Mouse (Mus musculus) forebrain, embryonic 15.5 days (tissue): Measurements from ENCODE around the gene Nr1i3. TPM values are rescaled to one million over a fixed set of nuclear protein-coding genes. Genes with fewer than 3 reads are reported as not detected.
"Not testable (repeated sequence)": the region's sequence is repeated elsewhere in the genome, so short reads cannot be mapped to it uniquely, and the experiment has no call there.

Experiments used
- ATAC-seq: fragments of 200-750 bp; cut with Nextera tagmentation; replicated peaks from 2 replicates; pipeline ENCODE4 v1.8.0; 2017; ENCODE audit warnings: mild to moderate bottlenecking, moderate TSS enrichment, moderate library complexity
- H3K27ac ChIP-seq: fragments of 300-500 bp; sonication (generic); replicated peaks from 2 replicates; pipeline ENCODE4 v1.5.1; 2015; ENCODE audit warnings: mild to moderate bottlenecking, inconsistent platforms
- H3K27me3 ChIP-seq: fragments of 300-500 bp; sonication (generic); 2 replicates; pipeline ENCODE4 v1.6.1; 2015; ENCODE audit warnings: inconsistent platforms
- H3K36me3 ChIP-seq: fragments of 300-500 bp; sonication (generic); 2 replicates; pipeline ENCODE4 v1.6.1; 2015; ENCODE audit warnings: mild to moderate bottlenecking, inconsistent platforms
- H3K4me1 ChIP-seq: fragments of 300-500 bp; sonication (generic); 2 replicates; pipeline ENCODE4 v1.6.1; 2015; ENCODE audit warnings: inconsistent platforms
- H3K4me2 ChIP-seq: fragments of 300-500 bp; sonication (generic); replicated peaks from 2 replicates; pipeline ENCODE4 v1.6.1; 2015; ENCODE audit warnings: mild to moderate bottlenecking, inconsistent platforms
- H3K4me3 ChIP-seq: fragments of 300-500 bp; sonication (generic); 2 replicates; pipeline ENCODE4 v1.5.1; 2015; ENCODE audit warnings: mild to moderate bottlenecking, inconsistent platforms
- H3K9ac ChIP-seq: fragments of 300-500 bp; sonication (generic); replicated peaks from 2 replicates; pipeline ENCODE4 v1.6.1; 2015; ENCODE audit warnings: mild to moderate bottlenecking, inconsistent platforms
- H3K9me3 ChIP-seq: fragments of 300-500 bp; sonication (generic); 2 replicates; pipeline ENCODE4 v1.6.1; 2016; ENCODE audit warnings: inconsistent platforms
- WGBS: fragments of 180-500 bp; shearing (Covaris S2); methylation state at CpG from one replicate; pipeline ENCODE4 v1.1.7; 2015; ENCODE audit warnings: mixed read lengths; 5-methylcytosine and 5-hydroxymethylcytosine counted together
- polyA plus RNA-seq: library from polyadenylated mRNA; unstranded; fragments of >200 nt; fragmentation: Nextera tagmentation; extraction: Ambion mirVana; gene quantifications from 2 replicates; pipeline ENCODE4 v1.2.1, GENCODE M21; 2015

Nr1i3 gene
- polyA plus RNA-seq, 1 experiment from 2014 or later, result 0.22 TPM

DNA sequence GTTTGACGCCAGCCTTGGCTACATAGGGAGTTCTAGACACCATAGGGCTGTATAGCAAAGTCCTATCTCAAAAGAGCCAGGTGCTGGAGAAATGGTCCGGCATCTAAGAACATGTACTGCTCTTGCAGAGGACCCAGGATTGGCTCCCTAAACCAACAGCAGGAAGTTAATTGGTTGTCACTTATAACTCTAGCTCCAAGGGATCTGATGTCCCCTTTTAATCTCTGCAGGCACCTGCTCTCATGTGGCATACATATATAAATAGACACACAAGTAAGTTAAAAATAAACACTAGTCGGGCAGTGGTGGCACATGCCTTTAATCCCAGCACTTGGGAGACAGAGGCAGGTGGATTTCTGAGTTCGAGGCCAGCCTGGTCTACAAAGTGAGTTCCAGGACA lies 22.0 kb downstream of the Nr1i3 start:
- Histone ChIP-seq H3K27ac (no peak overlapping the region), H3K4me2 (no peak overlapping the region), H3K36me3 (peaks cover 66% of the 10 kb centered on the region), H3K4me1 (no peaks in the 10 kb centered on the region), H3K9ac (no peak overlapping the region), H3K4me3 (no peak overlapping the region), H3K9me3 (no peaks in the 10 kb centered on the region), H3K27me3 (no peaks in the 10 kb centered on the region)
- WGBS, result 81% methylated on average over 4 of the region's 4 CpGs
- ATAC-seq, result no peak

DNA sequence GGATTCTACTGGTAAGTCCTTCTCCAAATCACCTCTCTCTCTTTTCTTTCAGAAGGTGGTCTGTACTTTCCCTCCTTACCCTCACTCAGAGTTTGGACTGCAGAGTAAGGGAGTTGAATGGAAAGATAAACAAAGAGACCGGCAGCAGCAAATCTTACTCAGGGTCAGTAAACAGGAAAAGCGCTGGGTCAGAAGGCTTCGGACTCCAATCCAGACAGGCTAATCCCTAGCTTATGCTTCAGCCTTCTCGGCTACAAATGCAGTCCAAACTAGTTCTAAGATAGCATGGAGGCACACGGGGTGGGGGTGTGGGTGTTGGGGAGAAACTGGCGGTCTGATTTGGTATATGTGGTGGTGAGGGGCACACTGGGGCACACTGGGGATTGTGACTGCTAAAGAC lies 23.7 kb downstream of the Nr1i3 start:
- peaks cover 81% of the 10 kb centered on the region for H3K36me3 ChIP-seq
- H3K9me3 ChIP-seq, result no peaks in the 10 kb centered on the region
- no peak overlapping the region for H3K4me2 ChIP-seq
- H3K9ac ChIP-seq, result no peak overlapping the region
- H3K4me3 ChIP-seq, result no peak overlapping the region
- 83% methylated on average over 6 of the region's 6 CpGs for WGBS
- H3K27ac ChIP-seq, result no peak overlapping the region
- H3K27me3 ChIP-seq, result no peaks in the 10 kb centered on the region
- H3K4me1 ChIP-seq, result no peaks in the 10 kb centered on the region
- ATAC-seq, result no peak

DNA sequence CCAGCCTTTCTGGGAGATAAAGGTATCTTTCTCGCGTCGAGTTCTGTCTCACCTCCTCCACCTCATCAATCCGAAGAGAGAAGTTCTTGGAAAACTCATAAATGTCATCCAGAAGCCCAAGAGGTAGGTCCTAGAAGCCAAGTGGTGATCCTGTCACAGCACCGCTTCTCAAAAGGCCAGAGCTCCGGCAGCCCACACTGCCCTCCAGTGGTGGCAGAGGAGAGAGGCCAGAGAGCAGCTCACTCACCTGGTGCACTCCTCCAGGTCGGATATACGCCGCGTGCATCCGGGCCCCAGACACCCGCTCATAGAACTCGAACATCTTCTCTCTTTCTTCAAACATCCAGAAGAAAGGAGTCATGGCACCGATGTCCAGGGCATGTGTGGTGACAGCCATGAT lies 24.7 kb downstream of the Nr1i3 start:
- Histone ChIP-seq H3K27ac (no peak overlapping the region), H3K36me3 (peaks cover 92% of the 10 kb centered on the region), H3K4me2 (no peak overlapping the region), H3K9me3 (no peaks in the 10 kb centered on the region), H3K4me3 (no peak overlapping the region), H3K27me3 (no peaks in the 10 kb centered on the region), H3K9ac (no peak overlapping the region), H3K4me1 (no peaks in the 10 kb centered on the region)
- no peak for ATAC-seq
- 61% methylated on average over 14 of the region's 14 CpGs for WGBS

DNA sequence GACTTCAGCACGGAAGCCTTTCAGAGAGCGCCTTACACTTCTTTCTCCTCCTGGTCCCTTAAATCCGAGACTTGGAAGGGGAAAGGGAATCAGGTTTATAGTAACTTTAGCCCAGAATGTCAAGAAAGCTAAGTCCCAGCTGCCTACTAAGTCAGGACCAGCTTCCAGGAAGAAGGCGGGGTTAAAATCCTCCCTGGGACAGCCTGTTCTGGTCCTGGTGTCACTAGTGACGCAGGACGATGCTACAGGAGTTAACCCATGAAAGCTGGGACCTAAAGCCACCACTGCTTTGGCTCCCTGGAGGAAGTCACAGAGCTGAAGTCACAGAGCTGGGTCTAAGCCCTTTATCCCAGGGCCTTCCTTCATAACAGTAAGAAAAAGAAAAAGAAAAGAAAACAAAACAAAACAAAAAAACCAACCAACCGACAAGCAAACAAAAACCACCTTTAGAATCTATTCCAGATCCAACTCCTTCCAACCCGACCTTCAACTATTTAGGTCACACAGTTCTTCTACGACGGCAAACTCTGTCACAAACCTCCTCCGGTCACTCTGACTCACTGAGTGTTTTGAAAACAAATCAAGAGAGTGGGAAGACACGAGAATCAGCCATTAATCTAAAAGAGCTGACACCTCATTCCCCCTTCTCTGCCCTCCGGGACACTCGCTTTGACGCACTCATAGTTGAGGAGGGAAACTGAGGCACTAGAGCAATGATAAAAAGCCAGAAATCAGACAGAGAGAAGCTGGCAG lies 26.4 kb downstream of the Nr1i3 start:
- no peak overlapping the region for H3K9ac ChIP-seq
- 83% methylated on average over 15 of the region's 15 CpGs for WGBS
- H3K27ac ChIP-seq, result no peak overlapping the region
- H3K4me3 ChIP-seq, result no peak overlapping the region
- H3K4me1 ChIP-seq, result no peaks in the 10 kb centered on the region
- no peak for ATAC-seq
- H3K4me2 ChIP-seq, result no peak overlapping the region
- H3K27me3 ChIP-seq, result no peaks in the 10 kb centered on the region
- peaks cover 84% of the 10 kb centered on the region for H3K36me3 ChIP-seq
- H3K9me3 ChIP-seq, result no peaks in the 10 kb centered on the region

DNA sequence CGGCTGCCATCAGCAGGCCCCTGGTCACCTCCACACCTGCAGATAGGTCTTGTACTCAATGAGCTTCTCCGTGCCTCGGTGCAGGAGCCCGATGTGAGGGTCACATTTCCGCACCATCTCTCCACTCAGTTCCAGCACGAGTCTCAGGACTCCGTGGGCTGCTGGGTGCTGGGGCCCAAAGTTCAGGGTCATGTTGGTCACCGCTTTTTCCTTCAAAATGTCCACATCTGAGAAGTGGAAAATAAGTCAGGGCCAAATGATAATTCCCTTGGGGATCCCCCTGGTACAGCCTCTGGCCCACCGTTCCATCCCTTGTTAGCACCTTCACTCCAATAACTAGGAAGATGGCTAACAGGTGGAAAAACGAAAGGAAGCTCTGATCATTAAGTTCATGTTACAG lies 27.1 kb downstream of the Nr1i3 start:
- no peak overlapping the region for H3K9ac ChIP-seq
- no peak overlapping the region for H3K4me3 ChIP-seq
- no peak for ATAC-seq
- H3K36me3 ChIP-seq, result peaks cover 78% of the 10 kb centered on the region
- no peak overlapping the region for H3K4me2 ChIP-seq
- H3K27me3 ChIP-seq, result no peaks in the 10 kb centered on the region
- H3K27ac ChIP-seq, result no peak overlapping the region
- H3K4me1 ChIP-seq, result peaks cover 4% of the 10 kb centered on the region
- 94% methylated on average over 10 of the region's 10 CpGs for WGBS
- no peaks in the 10 kb centered on the region for H3K9me3 ChIP-seq

DNA sequence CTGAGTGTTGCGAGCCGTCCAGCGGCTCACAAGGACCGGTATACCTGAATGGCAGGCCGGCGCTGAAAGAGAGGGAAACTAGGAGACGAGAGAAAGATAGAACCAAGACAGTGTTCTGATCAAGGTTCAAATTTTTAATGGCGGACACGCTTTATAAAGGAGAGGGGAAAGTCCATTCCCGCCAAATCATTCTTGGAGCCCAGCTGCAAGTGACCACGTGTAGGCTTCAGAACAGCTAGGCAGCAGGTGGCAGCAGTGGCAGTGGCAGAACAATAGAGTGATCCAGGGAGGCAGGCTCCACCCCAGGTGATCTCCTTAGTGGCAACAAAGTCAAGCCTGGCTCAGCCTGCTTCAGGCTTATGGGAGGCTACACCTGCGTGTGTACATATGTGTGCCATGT lies 28.2 kb downstream of the Nr1i3 start:
- H3K27me3 ChIP-seq, ATAC-seq, H3K27ac ChIP-seq, H3K9me3 ChIP-seq, H3K4me2 ChIP-seq, H3K4me3 ChIP-seq, H3K9ac ChIP-seq: not testable (repeated sequence)
- WGBS, result 79% methylated on average over 12 of the region's 12 CpGs
- H3K4me1 ChIP-seq, result peaks cover 10% of the 10 kb centered on the region
- H3K36me3 ChIP-seq, result peaks cover 69% of the 10 kb centered on the region

DNA sequence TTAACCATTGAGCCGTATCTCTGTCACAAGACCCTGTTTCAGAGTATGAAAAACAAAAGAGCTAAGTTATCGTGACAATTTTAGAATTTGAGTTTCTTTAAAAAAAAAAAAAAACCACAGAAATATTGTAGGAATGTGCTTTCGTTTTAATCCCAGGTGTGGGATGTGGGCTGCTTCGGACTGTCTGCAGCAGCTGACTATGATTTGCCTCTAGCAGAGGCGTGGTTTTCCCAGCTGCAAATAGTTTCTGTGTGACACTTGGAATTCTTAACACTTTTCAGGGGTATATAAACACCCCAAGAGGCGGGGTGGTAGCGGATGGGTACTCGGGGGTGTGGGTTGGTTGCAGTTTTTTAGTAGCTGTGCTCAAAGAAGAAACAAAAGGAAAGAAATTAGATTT lies 31.6 kb downstream of the Nr1i3 start:
- Histone ChIP-seq H3K9me3 (no peaks in the 10 kb centered on the region), H3K36me3 (peaks cover 36% of the 10 kb centered on the region), H3K27me3 (no peaks in the 10 kb centered on the region), H3K4me2 (no peak overlapping the region), H3K9ac (no peak overlapping the region), H3K4me3 (no peak overlapping the region), H3K4me1 (peaks cover 35% of the 10 kb centered on the region), H3K27ac (no peak overlapping the region)
- no peak for ATAC-seq
- WGBS, result 92% methylated on average over 8 of the region's 8 CpGs

DNA sequence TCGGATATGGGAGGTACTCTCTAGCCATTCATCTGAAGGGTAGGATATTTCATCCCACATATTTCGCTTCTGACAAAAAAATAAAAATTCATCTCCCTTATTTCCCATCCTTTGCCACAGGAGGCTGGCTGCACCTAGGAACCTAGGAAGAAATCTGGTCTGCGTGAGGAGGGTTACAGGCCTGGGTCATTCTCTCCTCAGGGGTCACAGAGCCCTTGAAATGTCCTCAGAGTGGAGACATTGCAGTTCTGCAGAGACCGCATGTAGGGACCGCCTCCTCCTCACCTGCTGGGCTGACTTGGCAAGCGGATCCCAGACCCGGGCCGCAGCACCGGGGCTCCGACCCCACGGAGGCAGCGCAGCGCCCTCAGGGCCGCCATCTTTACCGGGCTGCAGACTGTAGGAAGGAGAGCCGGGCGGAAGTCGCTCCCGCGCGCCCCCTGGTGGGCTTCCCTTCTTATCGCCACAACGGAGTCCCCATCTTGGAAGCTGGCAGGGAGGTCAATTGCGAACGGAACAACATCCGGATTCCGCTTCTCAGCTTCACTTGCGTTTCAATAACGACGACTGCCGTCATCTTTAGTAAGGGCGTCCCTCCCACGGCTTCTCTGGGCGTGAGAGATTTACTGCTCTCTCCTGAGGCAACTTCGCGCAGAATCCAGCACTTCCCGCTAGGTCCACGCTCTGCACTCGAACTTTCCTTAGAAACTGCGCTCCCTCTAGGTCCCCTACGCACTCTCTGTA lies 33.1 kb downstream of the Nr1i3 start:
- Histone ChIP-seq H3K9me3 (no peaks in the 10 kb centered on the region), H3K27me3 (no peaks in the 10 kb centered on the region), H3K9ac (peak overlapping the region; percentile 95), H3K4me3 (peak overlapping the region; percentile 88), H3K4me1 (peaks cover 51% of the 10 kb centered on the region), H3K36me3 (peaks cover 22% of the 10 kb centered on the region), H3K4me2 (peak overlapping the region; percentile 72), H3K27ac (peak overlapping the region; percentile 86)
- under 1% methylated on average over 41 of the region's 41 CpGs for WGBS
- peak; percentile 93 for ATAC-seq

DNA sequence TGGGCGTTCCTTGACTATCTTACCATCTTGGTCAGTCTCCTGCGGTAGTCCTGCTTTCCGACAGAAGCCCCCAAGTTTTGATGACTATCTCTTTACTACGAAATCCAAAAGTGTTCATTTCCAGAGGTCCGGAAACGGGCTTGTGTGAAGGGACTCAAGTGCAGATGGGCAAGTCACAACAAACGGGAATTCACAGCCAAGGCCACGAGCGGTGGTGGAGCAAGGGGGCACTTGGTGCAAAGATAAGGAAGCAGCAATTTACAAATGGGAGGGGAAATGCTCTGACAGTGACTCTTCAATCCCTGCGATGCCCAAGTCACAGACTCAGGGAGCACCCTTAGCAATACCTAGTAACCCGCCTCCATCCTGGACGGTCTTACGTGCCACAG lies 33.7 kb downstream of the Nr1i3 start:
- Histone ChIP-seq H3K4me2 (peak overlapping the region; percentile 72), H3K9me3 (no peaks in the 10 kb centered on the region), H3K4me3 (peak overlapping the region; percentile 88), H3K36me3 (peaks cover 17% of the 10 kb centered on the region), H3K9ac (peak overlapping the region; percentile 35), H3K27me3 (no peaks in the 10 kb centered on the region), H3K4me1 (peaks cover 56% of the 10 kb centered on the region), H3K27ac (peak overlapping the region; percentile 86)
- 18% methylated on average over 13 of the region's 13 CpGs for WGBS
- ATAC-seq, result peak; percentile 11; the same call in 1 of the 2 replicates

DNA sequence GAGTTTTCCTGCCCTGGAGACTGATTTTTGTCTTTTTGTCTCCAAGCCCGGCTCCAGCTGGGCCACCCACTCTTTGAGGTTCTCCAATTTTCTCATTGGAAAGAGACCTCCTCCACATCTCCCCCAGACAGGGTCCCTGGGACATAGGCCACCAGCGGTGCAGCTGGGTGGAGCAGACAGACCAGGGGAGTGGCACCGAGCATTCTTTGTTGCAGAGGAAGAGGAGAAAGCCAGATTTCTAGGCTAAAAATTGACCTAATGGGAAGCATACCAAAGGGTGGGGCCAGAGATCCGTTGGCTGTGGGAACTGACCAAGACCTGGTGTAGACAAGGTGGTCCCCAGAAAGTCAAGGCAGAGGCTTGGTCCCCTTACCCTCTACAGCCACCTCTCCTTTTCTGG lies 34.1 kb downstream of the Nr1i3 start:
- 24% methylated on average over 4 of the region's 4 CpGs for WGBS

DNA sequence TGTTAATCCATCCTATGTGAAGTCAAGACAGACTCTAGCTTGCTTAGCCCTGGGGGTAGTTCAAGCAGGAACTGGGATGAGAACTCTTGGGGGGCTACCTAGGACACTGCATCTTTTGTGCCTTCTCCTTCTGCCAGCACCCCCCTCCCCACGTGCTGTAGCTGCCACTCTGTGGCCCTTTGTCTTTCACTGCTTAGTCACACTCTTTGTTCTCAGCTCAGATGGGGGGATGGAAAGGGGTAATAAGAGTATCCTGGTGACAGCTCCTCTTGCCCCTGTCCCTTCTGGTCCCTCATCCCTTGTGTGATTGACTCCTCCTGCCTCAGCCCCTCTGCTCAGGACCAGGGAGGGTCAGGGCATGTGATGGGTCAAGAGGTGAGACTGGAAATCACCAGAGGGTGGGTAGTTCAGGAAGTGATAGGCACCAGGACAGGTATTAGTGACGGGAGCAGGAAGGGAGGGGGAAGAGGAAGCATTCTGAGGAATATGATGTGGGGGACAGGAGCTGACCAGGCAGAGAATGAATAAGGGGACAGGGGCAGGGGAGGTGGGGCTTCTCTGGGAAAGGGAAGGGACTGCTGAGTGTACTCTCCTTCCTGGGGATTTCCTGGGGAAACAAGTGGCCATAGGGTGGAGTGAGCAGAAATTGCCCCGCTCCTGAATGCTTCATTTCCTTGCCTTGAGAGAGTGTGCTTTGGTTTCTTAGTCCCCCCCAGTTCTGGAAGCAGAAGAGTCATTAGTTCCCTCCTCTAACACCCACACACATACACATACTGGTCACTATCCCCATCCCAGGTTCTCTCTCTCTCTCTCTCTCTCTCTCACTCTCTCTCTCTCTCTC lies 34.8 kb downstream of the Nr1i3 start:
- H3K9me3 ChIP-seq, result no peaks in the 10 kb centered on the region
- H3K4me1 ChIP-seq, result peaks cover 61% of the 10 kb centered on the region
- ATAC-seq, result no peak
- WGBS, result 40% methylated on average over 3 of the region's 3 CpGs
- peaks cover 7% of the 10 kb centered on the region for H3K36me3 ChIP-seq
- H3K27ac ChIP-seq, result peak overlapping the region; percentile 86; the same call in 1 of the 2 replicates
- no peaks in the 10 kb centered on the region for H3K27me3 ChIP-seq
- H3K9ac ChIP-seq, result no peak overlapping the region
- H3K4me3 ChIP-seq, result no peak overlapping the region
- H3K4me2 ChIP-seq, result no peak overlapping the region

More for the DNA sequence above, 34.1 kb downstream of the Nr1i3 start:
- peaks cover 12% of the 10 kb centered on the region for H3K36me3 ChIP-seq
- H3K4me1 ChIP-seq, result peaks cover 61% of the 10 kb centered on the region
- H3K4me3 ChIP-seq, result peak overlapping the region; percentile 88
- peak overlapping the region; percentile 72 for H3K4me2 ChIP-seq
- peak overlapping the region; percentile 86 for H3K27ac ChIP-seq
- no peak for ATAC-seq
- no peak overlapping the region for H3K9ac ChIP-seq
- no peaks in the 10 kb centered on the region for H3K27me3 ChIP-seq
- no peaks in the 10 kb centered on the region for H3K9me3 ChIP-seq
